Mouse (Mus musculus) hindbrain, postnatal 0 days (tissue): ENCODE measurements around the gene Rdm1. TPM values are rescaled to one million over a fixed set of nuclear protein-coding genes. Genes with fewer than 3 reads are reported as not detected.
"Not testable (repeated sequence)": the region's sequence is repeated elsewhere in the genome, so short reads cannot be mapped to it uniquely, and the experiment has no call there.

Experiments used
- ATAC-seq: fragments of 200-750 bp; cut with Nextera tagmentation; 2 replicates; pipeline ENCODE4 v1.8.0; 2017; ENCODE audit warnings: mild to moderate bottlenecking, moderate TSS enrichment, moderate library complexity
- DNase-seq: peaks from one replicate; pipeline ENCODE4 v3.0.0-alpha.2; 2015; ENCODE audit warnings: low spot score
- H3K27ac ChIP-seq: fragments of 300-500 bp; sonication (generic); 2 replicates; pipeline ENCODE4 v1.5.1; 2014; ENCODE audit warnings: mild to moderate bottlenecking
- H3K27me3 ChIP-seq: fragments of 300-500 bp; sonication (generic); 2 replicates; pipeline ENCODE4 v1.6.1; 2014; ENCODE audit warnings: low read length, mixed read lengths; ENCODE audit not compliant: insufficient read depth
- H3K36me3 ChIP-seq: fragments of 300-500 bp; sonication (generic); 2 replicates; pipeline ENCODE4 v1.6.1; 2014; ENCODE audit warnings: low read length, mixed read lengths; ENCODE audit not compliant: insufficient read depth
- H3K4me1 ChIP-seq: fragments of 300-500 bp; sonication (generic); 2 replicates; pipeline ENCODE4 v1.6.1; 2014; ENCODE audit warnings: antibody characterized with exemption, low read length, mixed read lengths; ENCODE audit not compliant: insufficient read depth
- H3K4me2 ChIP-seq: fragments of 300-500 bp; sonication (generic); 2 replicates; pipeline ENCODE4 v1.6.1; 2014; ENCODE audit warnings: low read depth, mild to moderate bottlenecking, low read length, moderate library complexity, mixed read lengths
- H3K4me3 ChIP-seq: fragments of 300-500 bp; sonication (generic); 2 replicates; pipeline ENCODE4 v1.5.1; 2014; ENCODE audit warnings: low read length
- H3K9ac ChIP-seq: fragments of 300-500 bp; sonication (generic); replicated peaks from 2 replicates; pipeline ENCODE4 v1.6.1; 2014; ENCODE audit warnings: mild to moderate bottlenecking, low read length, moderate library complexity, mixed read lengths
- H3K9me3 ChIP-seq: fragments of 300-500 bp; sonication (generic); 2 replicates; pipeline ENCODE4 v1.6.1; 2016; ENCODE audit warnings: low read length, mixed read lengths
- CTCF ChIP-seq: IDR thresholded peaks from 2 replicates; pipeline ENCODE4 v1.5.1; 2016; ENCODE audit warnings: antibody characterized with exemption, control low read depth, low read depth
- WGBS: fragments of 180-500 bp; shearing (Covaris S2); extraction: QIAGEN DNeasy Blood & Tissue Kit; methylation state at CpG from one replicate; pipeline ENCODE4 v1.1.7; 2014; 5-methylcytosine and 5-hydroxymethylcytosine counted together
- polyA plus RNA-seq: library from polyadenylated mRNA; unstranded; fragments of >200 nt; fragmentation: Nextera tagmentation; extraction: Ambion mirVana; gene quantifications from 2 replicates; pipeline ENCODE4 v1.2.1, GENCODE M21; 2015
- total RNA-seq: library from RNA; depleted of rRNA; stranded (reverse); fragments of >200 nt; gene quantifications from 2 replicates; pipeline ENCODE4 v1.2.3, GENCODE M21; 2014; rRNA removed

The Rdm1 gene
- total RNA-seq (12.4 and 15.2 TPM in 2 replicates), polyA plus RNA-seq (13.8 and 15.9 TPM in 2 replicates)

- H3K27ac ChIP-seq = peak within 1 kb of the TSS; percentile 94
- peaks cover 5% of the 10 kb centered on the region; the same call in 1 of the 2 replicates for H3K4me1 ChIP-seq
- peak within 1 kb of the TSS; percentile 50 for H3K9ac ChIP-seq
- peak within 1 kb of the TSS; percentile 55 for H3K4me3 ChIP-seq
- DNase-seq = peak; percentile 90
- peak; percentile 92 for ATAC-seq
- no peak for TF ChIP-seq CTCF
- peak within 1 kb of the TSS; percentile 86 for H3K4me2 ChIP-seq
- no peaks in the 10 kb centered on the region for H3K36me3 ChIP-seq
- under 1% methylated on average over 33 of the region's 34 CpGs for WGBS
- no peaks in the 10 kb centered on the region for H3K27me3 ChIP-seq
- H3K9me3 ChIP-seq = no peaks in the 10 kb centered on the region
Measured at GRCm38 (mm10) chr11:101626995-101627856, at the start of gene Rdm1. Gene Rdm1, plus strand, starts transcription at chr11:101627195.

GRCm38 (mm10) chr11:101581081-101581764 lies 45.8 kb upstream of the Rdm1 start:
- Histone ChIP-seq H3K4me1 (0 out of 2 replicates have a peak, but pooled peaks cover 6% of the 10 kb centered on the region), H3K9me3 (no peaks in the 10 kb centered on the region), H3K27me3 (no peaks in the 10 kb centered on the region), H3K27ac (no peak overlapping the region), H3K4me2 (no peak overlapping the region), H3K9ac (no peak overlapping the region), H3K36me3 (peaks cover 36% of the 10 kb centered on the region), H3K4me3 (no peak overlapping the region)
- TF ChIP-seq CTCF = no peak
- ATAC-seq (no peak), DNase-seq (no peak)
- WGBS = 78% methylated on average over 6 of the region's 6 CpGs

- DNase-seq (peak; percentile 55), ATAC-seq (no peak)
- 0 out of 2 replicates have a peak, but pooled peaks cover 6% of the 10 kb centered on the region for H3K4me1 ChIP-seq
- H3K27me3 ChIP-seq = no peaks in the 10 kb centered on the region
- no peak within 1 kb of the TSS for H3K27ac ChIP-seq
- no peak for TF ChIP-seq CTCF
- H3K36me3 ChIP-seq = peaks cover 26% of the 10 kb centered on the region
- peak within 1 kb of the TSS; percentile 33 for H3K4me3 ChIP-seq
- H3K9ac ChIP-seq = peak within 1 kb of the TSS; percentile 40; the same call in 1 of the 2 replicates
- H3K4me2 ChIP-seq = peak within 1 kb of the TSS; percentile 56
- no peaks in the 10 kb centered on the region for H3K9me3 ChIP-seq
- 22% methylated on average over 30 of the region's 31 CpGs for WGBS
Measured at GRCm38 (mm10) chr11:101582054-101583035, 44.6 kb upstream of the Rdm1 start, which contains the start of gene Tmem106a. Gene Tmem106a, plus strand, starts transcription at chr11:101582242.

- Histone ChIP-seq H3K36me3 (peaks cover 17% of the 10 kb centered on the region), H3K27me3 (no peaks in the 10 kb centered on the region), H3K4me2 (no peak overlapping the region), H3K4me3 (no peak overlapping the region), H3K9me3 (no peaks in the 10 kb centered on the region), H3K4me1 (0 out of 2 replicates have a peak, but pooled peaks cover 6% of the 10 kb centered on the region), H3K9ac (no peak overlapping the region), H3K27ac (no peak overlapping the region)
- DNase-seq (no peak), ATAC-seq (no peak)
- TF ChIP-seq CTCF = no peak
- 91% methylated on average over 2 of the region's 2 CpGs for WGBS
Measured at GRCm38 (mm10) chr11:101583205-101583604, 43.8 kb upstream of the Rdm1 start.

GRCm38 (mm10) chr11:101585031-101585430 lies 42.0 kb upstream of the Rdm1 start:
- WGBS = 97% methylated on average over 1 of the region's 1 CpGs
- H3K36me3 ChIP-seq, ATAC-seq, H3K4me3 ChIP-seq, H3K9me3 ChIP-seq, H3K9ac ChIP-seq, H3K4me2 ChIP-seq, H3K27me3 ChIP-seq, H3K4me1 ChIP-seq, H3K27ac ChIP-seq, DNase-seq: not testable (repeated sequence)

- Histone ChIP-seq H3K4me1 (0 out of 2 replicates have a peak, but pooled peaks cover 6% of the 10 kb centered on the region), H3K36me3 (no peaks in the 10 kb centered on the region; the same call in 1 of the 2 replicates), H3K27ac (no peak overlapping the region), H3K9me3 (no peaks in the 10 kb centered on the region), H3K27me3 (no peaks in the 10 kb centered on the region), H3K4me2 (no peak overlapping the region), H3K9ac (no peak overlapping the region), H3K4me3 (no peak overlapping the region)
- DNase-seq = no peak
- WGBS = 77% methylated on average over 4 of the region's 4 CpGs
- no peak for TF ChIP-seq CTCF
- no peak for ATAC-seq
Measured at GRCm38 (mm10) chr11:101585805-101586204, 41.2 kb upstream of the Rdm1 start.
